Mouse (Mus musculus) liver, embryonic 14.5 days (tissue): ENCODE results near the gene Cdkl1.

Experiments
- CTCF ChIP-seq: IDR thresholded peaks from 2 replicates; pipeline ENCODE4 v1.5.1; 2016; ENCODE audit warnings: antibody characterized with exemption, low read depth, control low read depth
- EP300 ChIP-seq: IDR thresholded peaks from 2 replicates; pipeline ENCODE4 v1.6.1; 2016; ENCODE audit warnings: antibody characterized with exemption, low read depth

GRCm38 (mm10) chr12:69805148-69805547 is 14.1 kb upstream of the Cdkl1 start:
- TF ChIP-seq CTCF: no peak
- no peak for TF ChIP-seq EP300
